Mouse (Mus musculus): ENCODE results near the gene Sos2. TPM values are rescaled to one million over a fixed set of nuclear protein-coding genes. Genes with fewer than 3 reads are reported as not detected.
A peak's percentile ranks its signal among the peaks of the same experiment; 100 is the strongest.
"Not testable (repeated sequence)": the region's sequence is repeated elsewhere in the genome, so short reads cannot be mapped to it uniquely, and the experiment has no call there.

Gene Sos2
- total RNA-seq, 2 experiments from 2014 or later: 36.7 to 37.7 TPM

GRCm38 (mm10) chr12:69674176-69674575, 7.5 kb downstream of the Sos2 start:
- H3K4me3 ChIP-seq: no peak overlapping the region
- intact Hi-C loops (cut with DNase I): no loop called here
- no peak overlapping the region for H3K27ac ChIP-seq
- no peak for TF ChIP-seq CTCF (IDR thresholded peaks at IDR 0.05)
- no peak for DNase-seq (ENCODE audit: extremely low spot score in 1 of 2, low spot score in 2 of 2)

DNA sequence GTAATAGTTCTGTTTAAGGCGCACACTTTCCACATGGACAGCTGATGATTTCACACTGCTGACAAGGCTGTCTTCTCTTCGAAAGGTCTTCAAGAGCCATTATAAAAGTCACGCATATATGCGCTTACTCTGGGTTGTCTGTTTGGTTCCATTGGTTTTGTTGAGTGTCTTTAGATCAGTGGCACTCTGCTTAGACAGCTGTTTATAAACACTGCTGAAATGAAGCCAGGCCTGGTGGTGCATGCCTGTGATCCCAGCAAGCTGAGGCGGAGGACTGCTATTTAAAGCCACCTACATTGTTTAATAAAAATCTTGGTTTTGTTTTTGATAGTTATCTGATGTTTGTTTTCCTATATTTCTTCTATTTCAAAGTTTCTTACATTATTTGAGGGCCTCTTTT, 14.9 kb downstream of the Sos2 start:
- Histone ChIP-seq H3K27ac (no peak overlapping the region), H3K4me3 (no peak overlapping the region)
- intact Hi-C loops (cut with DNase I): no loop called here
- no peak for TF ChIP-seq CTCF (IDR thresholded peaks at IDR 0.05)
- no peak for DNase-seq (ENCODE audit: extremely low spot score in 1 of 2, low spot score in 2 of 2)

GRCm38 (mm10) chr12:69661658-69662057, 20.0 kb downstream of the Sos2 start:
- Histone ChIP-seq H3K4me3 (no peak overlapping the region), H3K27ac (no peak overlapping the region)
- TF ChIP-seq CTCF (IDR thresholded peaks at IDR 0.05): no peak
- intact Hi-C loops (cut with DNase I): no loop called here
- DNase-seq (ENCODE audit: extremely low spot score in 1 of 2, low spot score in 2 of 2): no peak

- DNase-seq (ENCODE audit: extremely low spot score in 1 of 2, low spot score in 2 of 2); intact Hi-C loops (cut with DNase I); H3K4me3 ChIP-seq; H3K27ac ChIP-seq: not testable (repeated sequence)
Observed at GRCm38 (mm10) chr12:69653973-69654372, 27.7 kb downstream of the Sos2 start.

DNA sequence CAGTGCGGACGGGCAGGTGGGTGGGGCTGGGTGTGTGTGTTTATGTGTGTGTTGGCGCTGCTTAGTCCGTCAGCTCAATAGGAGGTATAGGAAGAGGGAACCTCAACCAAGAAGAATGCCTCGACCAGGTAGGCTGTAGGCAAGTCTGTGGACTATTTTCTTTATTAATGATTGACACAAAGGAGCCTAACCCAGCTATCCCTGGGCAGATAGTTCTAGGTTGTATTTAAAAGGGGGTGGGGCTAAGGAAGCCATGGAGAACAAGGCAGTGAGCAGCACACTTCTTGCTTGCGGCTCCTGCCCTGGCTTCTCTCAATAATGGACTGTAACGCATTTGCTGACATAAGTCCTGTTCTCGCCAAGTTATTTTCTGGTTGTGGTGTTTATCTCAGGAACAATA, 32.1 kb downstream of the Sos2 start:
- DNase-seq (ENCODE audit: extremely low spot score in 1 of 2, low spot score in 2 of 2): no peak
- intact Hi-C loops (cut with DNase I): no loop called here
- H3K4me3 ChIP-seq: no peak overlapping the region

DNA sequence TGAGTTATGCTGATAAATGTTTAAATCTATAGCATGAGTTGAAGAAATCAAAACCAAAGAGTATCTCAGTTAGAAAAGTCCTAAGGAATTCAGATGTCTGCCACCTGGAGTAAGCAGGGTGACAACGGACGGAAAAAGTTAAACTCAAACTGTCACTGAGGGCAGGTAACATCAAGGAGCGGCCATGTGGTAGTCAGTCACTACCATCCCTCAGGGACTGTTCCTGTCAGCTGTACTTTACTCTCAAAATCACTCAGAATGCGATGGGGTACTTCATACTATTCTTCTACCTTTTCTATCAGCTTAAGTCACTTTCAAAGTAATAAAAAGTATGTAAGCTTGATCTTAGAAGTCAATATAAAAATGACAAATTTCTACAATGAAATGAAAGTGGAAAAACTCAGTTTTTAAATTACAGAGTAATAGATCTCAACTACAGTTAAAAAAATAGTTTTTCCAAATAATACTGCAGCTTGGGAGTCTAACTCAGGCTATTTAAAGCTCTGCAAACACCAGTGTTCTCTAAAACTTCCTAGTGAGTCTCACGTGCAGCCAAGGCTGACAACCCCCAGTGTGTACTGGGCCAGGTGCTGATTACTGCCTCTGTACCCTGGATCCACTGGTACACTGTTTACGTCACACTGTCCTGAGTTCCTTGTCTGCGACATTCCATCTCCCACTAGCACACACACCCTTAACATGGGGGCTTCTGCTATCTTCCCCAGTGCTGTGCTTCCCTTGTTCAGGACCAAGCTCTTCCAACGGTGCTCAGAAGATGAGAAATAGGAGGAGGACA, 35.6 kb downstream of the Sos2 start:
- no peak overlapping the region for H3K4me3 ChIP-seq
- H3K27ac ChIP-seq: peak overlapping the region; percentile 29; the same call in 1 of the 2 replicates
- TF ChIP-seq CTCF (IDR thresholded peaks at IDR 0.05): no peak
- intact Hi-C loops (cut with DNase I): no loop called here
- DNase-seq (ENCODE audit: extremely low spot score in 1 of 2, low spot score in 2 of 2): no peak

More for the DNA sequence above, 32.1 kb downstream of the Sos2 start:
- no peak for TF ChIP-seq CTCF (IDR thresholded peaks at IDR 0.05)
- no peak overlapping the region for H3K27ac ChIP-seq

DNA sequence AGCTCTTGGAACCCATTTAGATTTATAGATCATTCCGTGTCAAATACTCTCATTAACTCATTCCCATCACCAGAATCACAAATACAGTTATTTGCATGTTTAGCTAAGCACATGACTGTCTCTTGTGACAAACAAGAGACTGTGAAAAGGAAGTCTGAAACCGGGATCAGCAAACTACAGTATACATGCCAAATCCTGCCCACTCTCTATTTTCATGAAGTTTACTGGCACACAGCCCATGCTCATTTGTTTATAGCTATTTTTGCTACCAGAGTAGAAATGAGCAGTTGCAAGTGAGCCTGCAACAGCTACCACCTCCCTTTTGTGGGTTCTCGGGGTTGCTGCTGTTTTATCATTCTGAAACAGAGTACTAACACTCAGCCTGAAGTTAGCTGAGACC, 36.8 kb downstream of the Sos2 start:
- DNase-seq (ENCODE audit: extremely low spot score in 1 of 2, low spot score in 2 of 2): peak; percentile 21 to 33
- intact Hi-C loops (cut with DNase I): no loop called here
- H3K4me3 ChIP-seq: no peak overlapping the region
- no peak for TF ChIP-seq CTCF (IDR thresholded peaks at IDR 0.05)
- H3K27ac ChIP-seq: peak overlapping the region; percentile 36

DNA sequence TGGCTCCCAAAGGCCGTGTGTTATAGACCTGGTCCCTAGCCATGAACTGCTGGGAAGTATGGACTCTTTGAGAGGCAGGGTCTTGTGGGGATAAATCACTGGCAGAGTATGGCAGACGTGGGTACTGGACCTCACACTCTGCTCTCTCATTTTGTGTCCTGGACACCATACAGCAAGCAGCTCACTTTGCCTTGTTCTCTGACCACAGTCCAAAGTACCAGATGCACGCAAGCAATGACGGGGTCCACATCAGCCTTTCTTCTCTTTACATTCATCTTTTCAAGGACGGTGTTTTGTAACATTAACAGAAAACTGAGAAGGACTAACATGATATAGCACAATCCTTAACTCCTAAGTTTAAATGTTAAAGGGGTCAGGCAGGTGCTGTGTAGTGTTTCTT, 38.8 kb downstream of the Sos2 start:
- intact Hi-C loops (cut with DNase I): no loop called here
- Histone ChIP-seq H3K27ac (no peak overlapping the region), H3K4me3 (no peak overlapping the region)
- TF ChIP-seq CTCF (IDR thresholded peaks at IDR 0.05): no peak
- DNase-seq (ENCODE audit: extremely low spot score in 1 of 2, low spot score in 2 of 2): no peak

GRCm38 (mm10) chr12:69634761-69635160, 46.9 kb downstream of the Sos2 start:
- no peak overlapping the region for H3K27ac ChIP-seq
- intact Hi-C loops (cut with DNase I): loop anchor here (5.0 kb wide), 1 partner anchor 43 kb away; no protein-coding TSS in a partner anchor
- no peak for DNase-seq (ENCODE audit: extremely low spot score in 1 of 2, low spot score in 2 of 2)
- peak; percentile 33 for TF ChIP-seq CTCF (IDR thresholded peaks at IDR 0.05)
- no peak overlapping the region for H3K4me3 ChIP-seq

- DNase-seq (ENCODE audit: extremely low spot score in 1 of 2, low spot score in 2 of 2); intact Hi-C loops (cut with DNase I); H3K4me3 ChIP-seq; H3K27ac ChIP-seq: not testable (repeated sequence)
Observed at GRCm38 (mm10) chr12:69618590-69618989, 63.1 kb downstream of the Sos2 start.

DNA sequence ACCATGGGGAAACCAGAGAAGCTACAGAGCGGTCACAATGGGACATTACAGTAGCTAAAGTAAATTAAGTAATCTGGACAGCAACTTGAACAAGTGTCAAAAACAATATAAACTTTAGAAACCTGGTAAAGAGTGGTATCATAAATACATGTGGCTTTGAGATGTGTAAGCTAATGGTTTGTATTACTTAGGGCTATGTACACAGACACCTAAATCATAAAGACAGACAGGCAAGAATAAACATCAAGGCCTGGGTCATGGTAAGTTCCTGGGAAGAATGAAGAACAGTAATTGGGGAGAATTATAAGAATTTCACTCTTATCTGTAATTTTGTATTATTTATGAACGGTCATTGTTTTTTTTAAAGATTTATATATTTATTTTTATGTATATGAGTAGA, 77.3 kb downstream of the Sos2 start:
- DNase-seq (ENCODE audit: extremely low spot score in 1 of 2, low spot score in 2 of 2): no peak
- no peak overlapping the region for H3K27ac ChIP-seq
- no peak for TF ChIP-seq CTCF (IDR thresholded peaks at IDR 0.05)
- intact Hi-C loops (cut with DNase I): loop anchor here (5.0 kb wide), 1 partner anchor 93 kb away; no protein-coding TSS in a partner anchor
- H3K4me3 ChIP-seq: no peak overlapping the region

GRCm38 (mm10) chr12:69597446-69597845, 84.2 kb downstream of the Sos2 start:
- H3K27ac ChIP-seq: no peak overlapping the region
- no peak overlapping the region for H3K4me3 ChIP-seq
- intact Hi-C loops (cut with DNase I): no loop called here
- TF ChIP-seq CTCF (IDR thresholded peaks at IDR 0.05): no peak
- no peak for DNase-seq (ENCODE audit: extremely low spot score in 1 of 2, low spot score in 2 of 2)

DNA sequence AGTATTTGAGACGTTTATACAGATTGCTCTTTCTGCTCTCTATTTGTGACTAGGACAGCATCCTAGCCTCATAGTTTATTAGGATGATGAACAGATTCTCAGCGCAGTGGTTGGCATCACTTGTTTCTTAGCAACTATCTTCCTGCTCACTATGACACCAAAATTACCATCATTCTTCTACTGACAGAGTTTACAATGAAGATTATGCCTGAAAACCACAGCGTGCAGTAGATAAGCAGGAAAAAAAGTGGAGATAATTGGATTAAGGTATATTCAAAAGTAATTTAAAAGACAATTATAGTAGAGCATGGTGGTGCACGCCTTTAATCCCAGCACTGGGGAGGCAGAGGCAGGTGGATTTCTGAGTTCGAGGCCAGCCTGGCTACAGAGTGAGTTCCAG, 88.5 kb downstream of the Sos2 start:
- H3K27ac ChIP-seq: no peak overlapping the region
- no peak overlapping the region for H3K4me3 ChIP-seq
- no peak for DNase-seq (ENCODE audit: extremely low spot score in 1 of 2, low spot score in 2 of 2)
- intact Hi-C loops (cut with DNase I): no loop called here
- no peak for TF ChIP-seq CTCF (IDR thresholded peaks at IDR 0.05)
